ENCODE assay signal across 10 mouse cellular contexts in genomic region chr4:134683008-134683407, GRCm38 (mm10). TPM values are rescaled to one million over a fixed set of nuclear protein-coding genes. Genes with fewer than 3 reads are reported as not detected.
DNase-seq lines count a peak whose midpoint lies in the region; ATAC-seq and TF ChIP-seq lines count a peak whose summit lies in the region.
"Had no signal": no experiment of that assay in that cellular context is flagged by ENCODE, and none has a peak within 500 bp of the region (broad histone marks: within the 10 kb centered on the region; RNA-seq: fewer than 3 reads in every experiment).

No protein-coding gene starts in this region.

- peaks cover 22% of the 10 kb centered on the region for H3K4me1 ChIP-seq in limb, embryonic 14.5 days (ENCODE audit: control insufficient read depth, insufficient read depth, low read length)
- H3K4me1 ChIP-seq in stomach, embryonic 14.5 days (ENCODE audit: control insufficient read depth, insufficient read depth, low read length): peaks cover 24% of the 10 kb centered on the region

- H3K36me3 ChIP-seq in limb, embryonic 14.5 days (ENCODE audit: control insufficient read depth, insufficient read depth, low read length): no peaks in the 10 kb centered on the region
- H3K36me3 ChIP-seq in stomach, embryonic 14.5 days (ENCODE audit: control insufficient read depth, insufficient read depth, low read length): no peaks in the 10 kb centered on the region
- H3K36me3 ChIP-seq: G1E; neural tube, embryonic 12.5 days had no signal

- no peaks in the 10 kb centered on the region for H3K27me3 ChIP-seq in limb, embryonic 14.5 days (ENCODE audit: control insufficient read depth, insufficient read depth, low read length)
- H3K27me3 ChIP-seq in stomach, embryonic 14.5 days (ENCODE audit: control insufficient read depth, insufficient read depth, low read length): no peaks in the 10 kb centered on the region
- H3K27me3 ChIP-seq: neural tube, embryonic 12.5 days had no signal

- no peaks in the 10 kb centered on the region for H3K9me3 ChIP-seq in limb, embryonic 14.5 days (ENCODE audit: control insufficient read depth, low read length)
- peaks cover 3% of the 10 kb centered on the region; the same call in 1 of the 2 replicates for H3K9me3 ChIP-seq in stomach, embryonic 14.5 days (ENCODE audit: control insufficient read depth, low read depth, low read length)
- H3K9me3 ChIP-seq: G1E had no signal

- H3K4me2 ChIP-seq in limb, embryonic 14.5 days (replicated peaks; ENCODE audit: low read depth, low read length, severe bottlenecking): peak overlapping the region; percentile 23
- peak overlapping the region; percentile 28 for H3K4me2 ChIP-seq in stomach, embryonic 14.5 days (replicated peaks; ENCODE audit: low read depth, low read length)
- H3K4me2 ChIP-seq: neural tube, embryonic 12.5 days had no signal

- 0 out of 2 replicates have a peak overlapping the region, but pooled peaks have one; percentile 12 for H3K9ac ChIP-seq in limb, embryonic 14.5 days (ENCODE audit: low read depth, low read length, severe bottlenecking)
- no peak overlapping the region for H3K9ac ChIP-seq in stomach, embryonic 14.5 days (replicated peaks; ENCODE audit: low read depth, low read length)
- H3K9ac ChIP-seq: neural tube, embryonic 12.5 days had no signal

- DNase-seq in frontal cortex, postnatal 36 days (ENCODE audit: low spot score in 2 of 2): no peak
- peak; percentile 8 for DNase-seq in thymus, postnatal 14 days
- no peak for DNase-seq in thymus, postnatal 36 days
- DNase-seq in limb, embryonic 14.5 days (ENCODE audit: low spot score): peak; percentile 45
- DNase-seq in adrenal gland, postnatal 14 days: no peak
- DNase-seq in c-Kit-positive CD71-positive TER-119-positive erythroid progenitor cells, embryonic 14.5 days (ENCODE audit: low spot score): no peak

- ATAC-seq in frontal cortex, adult (ENCODE audit: low TSS enrichment): peak; percentile 67; the same call in 1 of the 2 replicates
- peak; percentile 60; the same call in 1 of the 2 replicates for ATAC-seq in limb, embryonic 14.5 days (ENCODE audit: low FRiP score, low read depth)
- peak; percentile 53; the same call in 1 of the 2 replicates for ATAC-seq in stomach, embryonic 14.5 days (ENCODE audit: insufficient number of reproducible peaks, insufficient read depth, low FRiP score, low read depth)

- H3K27ac ChIP-seq in limb, embryonic 14.5 days (replicated peaks; ENCODE audit: low read depth, low read length): 0 out of 2 replicates have a peak overlapping the region, but pooled peaks have one; percentile 58
- H3K27ac ChIP-seq in stomach, embryonic 14.5 days (ENCODE audit: low read length): peak overlapping the region; percentile 81; the same call in 1 of the 2 replicates
- H3K27ac ChIP-seq: neural tube, embryonic 12.5 days had no signal

- TF ChIP-seq POLR2A in limb, embryonic 14.5 days (IDR thresholded peaks at IDR 0.05; ENCODE audit: borderline replicate concordance, extremely low read depth, insufficient read depth, insufficient read length): no peak

- no peak overlapping the region for H3K4me3 ChIP-seq in limb, embryonic 14.5 days (replicated peaks; ENCODE audit: low read length)
- H3K4me3 ChIP-seq in stomach, embryonic 14.5 days (ENCODE audit: low read depth, low read length): no peak overlapping the region
- H3K4me3 ChIP-seq: neural tube, embryonic 12.5 days had no signal

- 35% methylated on average over 13 of the region's 13 CpGs for WGBS in limb, embryonic 14.5 days
- 10% methylated on average over 13 of the region's 13 CpGs for WGBS in stomach, embryonic 14.5 days

RNA-seq across cellular contexts. Expression of gene Man1c1, which starts 21.1 kb away (rescaled TPM):
- polyA plus RNA-seq in limb, embryonic 14.5 days (2012; rRNA removed): 9.1 and 10.6 TPM in 2 replicates
- polyA plus RNA-seq in limb, embryonic 14.5 days (2014; fragmentation: Nextera tagmentation; extraction: Ambion mirVana): 5.1 and 5.9 TPM in 2 replicates
- polyA plus RNA-seq in stomach, embryonic 14.5 days (2014; fragmentation: Nextera tagmentation; extraction: Ambion mirVana): 1.7 and 2.5 TPM in 2 replicates
- total RNA-seq in adrenal gland, postnatal 14 days (2021): 19.6 and 21.5 TPM in 2 replicates
- polyA plus RNA-seq: G1E had no signal

Comparison
In these comparisons a context has a peak if more than half of its experiments do, and no peak if none do; other contexts are left out.
1. DNase-seq: peak in thymus, postnatal 14 days (single experiment) and limb, embryonic 14.5 days (single experiment); none in frontal cortex, postnatal 36 days (0 of 2), thymus, postnatal 36 days (0 of 2), adrenal gland, postnatal 14 days (single experiment) and c-Kit-positive CD71-positive TER-119-positive erythroid progenitor cells, embryonic 14.5 days (single experiment).
2. Peak in every context shown above with its lines, with median percentiles within 50 percentile points of each other: ATAC-seq.